Mouse (Mus musculus): ENCODE results near the gene Atp5g1. TPM values are rescaled to one million over a fixed set of nuclear protein-coding genes. Genes with fewer than 3 reads are reported as not detected.

The Atp5g1 gene
- polyA plus RNA-seq, 1 experiment from 2014 or later: 551 TPM

- Histone ChIP-seq H3K27ac (ENCODE audit: low read depth, low read length) (peak overlapping the region; percentile 49), H3K4me2 (ENCODE audit: low read depth) (peak overlapping the region; percentile 89), H3K9me3 (ENCODE audit: control insufficient read depth, low read length) (no peaks in the 10 kb centered on the region), H3K4me3 (ENCODE audit: low read depth, low read length) (peak overlapping the region; percentile 89), H3K36me3 (ENCODE audit: control insufficient read depth, insufficient read depth, low read length) (peaks cover 7% of the 10 kb centered on the region; the same call in 1 of the 2 replicates), H3K27me3 (ENCODE audit: control insufficient read depth, insufficient read depth, low read length) (no peaks in the 10 kb centered on the region), H3K9ac (ENCODE audit: low read length) (peak overlapping the region; percentile 89), H3K4me1 (ENCODE audit: control insufficient read depth, insufficient read depth, low read length) (peaks cover 14% of the 10 kb centered on the region)
- DNase-seq (ENCODE audit: low spot score): peak; percentile 32
- whole genome bisulfite sequencing: 1% methylated on average over 42 of the region's 64 CpGs
- ATAC-seq (ENCODE audit: insufficient read depth, low FRiP score, low TSS enrichment): peak; percentile 56
Measured at GRCm38 (mm10) chr11:96064521-96065214, 10.8 kb downstream of the Atp5g1 start.

DNA sequence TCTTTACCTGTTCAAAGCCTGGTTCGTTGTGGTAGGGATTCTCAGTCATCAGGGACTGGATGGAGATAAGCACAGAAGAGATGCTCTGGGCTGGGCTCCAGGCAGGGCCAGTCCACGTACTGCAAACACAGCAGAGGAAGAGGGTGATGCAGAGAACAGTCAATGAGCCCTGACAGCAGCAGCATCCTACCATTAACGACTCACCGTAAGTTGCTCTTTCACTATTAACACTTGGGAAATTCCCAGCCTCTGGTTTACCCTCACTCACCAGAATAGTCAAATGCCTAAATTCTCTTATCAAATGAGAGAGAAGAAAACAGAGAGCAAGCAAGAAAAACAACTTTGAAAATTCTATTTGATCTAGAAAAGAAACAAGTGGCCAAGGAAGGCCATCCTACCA lies 17.2 kb downstream of the Atp5g1 start:
- no peak overlapping the region for H3K27ac ChIP-seq (ENCODE audit: low read depth, low read length)
- peaks cover 11% of the 10 kb centered on the region for H3K36me3 ChIP-seq (ENCODE audit: control insufficient read depth, insufficient read depth, low read length)
- H3K9me3 ChIP-seq (ENCODE audit: control insufficient read depth, low read length): no peaks in the 10 kb centered on the region
- whole genome bisulfite sequencing: 95% methylated on average over 4 of the region's 4 CpGs
- no peak overlapping the region for H3K4me2 ChIP-seq (ENCODE audit: low read depth)
- DNase-seq (ENCODE audit: low spot score): no peak
- no peak for ATAC-seq (ENCODE audit: insufficient read depth, low FRiP score, low TSS enrichment)
- H3K4me1 ChIP-seq (ENCODE audit: control insufficient read depth, insufficient read depth, low read length): peaks cover under 1% of the 10 kb centered on the region
- H3K4me3 ChIP-seq (ENCODE audit: low read depth, low read length): no peak overlapping the region
- H3K9ac ChIP-seq (ENCODE audit: low read length): no peak overlapping the region
- H3K27me3 ChIP-seq (ENCODE audit: control insufficient read depth, insufficient read depth, low read length): no peaks in the 10 kb centered on the region

DNA sequence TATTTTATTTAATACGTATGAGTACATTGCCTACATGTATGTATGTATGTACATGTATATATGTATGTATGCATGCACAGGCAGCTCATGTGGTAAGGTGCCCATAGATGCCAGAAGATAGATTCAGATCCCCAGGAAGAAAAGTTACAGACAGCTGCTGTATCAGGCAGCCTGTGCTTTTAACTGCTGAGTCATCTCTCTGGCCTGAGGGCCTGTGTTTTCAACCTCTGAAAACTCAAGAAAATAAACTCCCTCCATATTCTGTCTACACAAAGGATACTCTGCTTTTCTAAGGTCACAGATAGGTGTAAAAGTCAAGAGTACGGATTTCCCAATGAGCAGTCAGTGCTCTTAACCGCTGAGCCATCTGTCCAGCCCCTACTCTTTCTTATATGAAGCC lies 24.6 kb downstream of the Atp5g1 start:
- no peak for DNase-seq (ENCODE audit: low spot score)
- ATAC-seq (ENCODE audit: insufficient read depth, low FRiP score, low TSS enrichment): no peak
- Histone ChIP-seq H3K27ac (ENCODE audit: low read depth, low read length) (no peak overlapping the region), H3K4me2 (ENCODE audit: low read depth) (no peak overlapping the region), H3K4me1 (ENCODE audit: control insufficient read depth, insufficient read depth, low read length) (no peaks in the 10 kb centered on the region), H3K9ac (ENCODE audit: low read length) (no peak overlapping the region), H3K9me3 (ENCODE audit: control insufficient read depth, low read length) (no peaks in the 10 kb centered on the region), H3K36me3 (ENCODE audit: control insufficient read depth, insufficient read depth, low read length) (peaks cover 21% of the 10 kb centered on the region), H3K4me3 (ENCODE audit: low read depth, low read length) (no peak overlapping the region), H3K27me3 (ENCODE audit: control insufficient read depth, insufficient read depth, low read length) (no peaks in the 10 kb centered on the region)
- WGBS: 91% methylated on average over 3 of the region's 3 CpGs

DNA sequence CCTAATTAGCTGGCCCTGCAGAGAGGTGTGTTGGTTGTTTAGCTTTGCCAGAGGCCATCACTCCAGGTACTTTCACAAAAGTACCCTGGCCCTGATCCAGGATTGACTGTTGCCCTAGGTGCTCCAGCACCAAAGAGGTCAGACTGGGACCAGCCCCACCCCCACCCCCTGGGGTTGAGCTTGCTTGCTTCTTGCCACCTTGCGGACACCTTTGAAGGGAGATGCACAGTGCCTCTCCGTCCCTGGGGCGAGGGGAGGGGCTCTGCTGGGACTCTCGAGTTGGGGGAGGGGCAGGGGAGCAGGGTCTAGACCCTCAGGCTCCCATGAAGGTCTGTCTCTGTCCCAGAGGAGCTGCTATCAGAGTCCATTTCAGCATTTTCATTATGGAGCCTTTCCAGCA lies 25.5 kb downstream of the Atp5g1 start:
- Histone ChIP-seq H3K27ac (ENCODE audit: low read depth, low read length) (no peak overlapping the region), H3K4me3 (ENCODE audit: low read depth, low read length) (no peak overlapping the region), H3K4me1 (ENCODE audit: control insufficient read depth, insufficient read depth, low read length) (no peaks in the 10 kb centered on the region), H3K27me3 (ENCODE audit: control insufficient read depth, insufficient read depth, low read length) (no peaks in the 10 kb centered on the region), H3K9me3 (ENCODE audit: control insufficient read depth, low read length) (no peaks in the 10 kb centered on the region), H3K4me2 (ENCODE audit: low read depth) (no peak overlapping the region), H3K36me3 (ENCODE audit: control insufficient read depth, insufficient read depth, low read length) (peaks cover 21% of the 10 kb centered on the region), H3K9ac (ENCODE audit: low read length) (no peak overlapping the region)
- ATAC-seq (ENCODE audit: insufficient read depth, low FRiP score, low TSS enrichment) (no peak), DNase-seq (ENCODE audit: low spot score) (no peak)
- 86% methylated on average over 4 of the region's 4 CpGs for WGBS

DNA sequence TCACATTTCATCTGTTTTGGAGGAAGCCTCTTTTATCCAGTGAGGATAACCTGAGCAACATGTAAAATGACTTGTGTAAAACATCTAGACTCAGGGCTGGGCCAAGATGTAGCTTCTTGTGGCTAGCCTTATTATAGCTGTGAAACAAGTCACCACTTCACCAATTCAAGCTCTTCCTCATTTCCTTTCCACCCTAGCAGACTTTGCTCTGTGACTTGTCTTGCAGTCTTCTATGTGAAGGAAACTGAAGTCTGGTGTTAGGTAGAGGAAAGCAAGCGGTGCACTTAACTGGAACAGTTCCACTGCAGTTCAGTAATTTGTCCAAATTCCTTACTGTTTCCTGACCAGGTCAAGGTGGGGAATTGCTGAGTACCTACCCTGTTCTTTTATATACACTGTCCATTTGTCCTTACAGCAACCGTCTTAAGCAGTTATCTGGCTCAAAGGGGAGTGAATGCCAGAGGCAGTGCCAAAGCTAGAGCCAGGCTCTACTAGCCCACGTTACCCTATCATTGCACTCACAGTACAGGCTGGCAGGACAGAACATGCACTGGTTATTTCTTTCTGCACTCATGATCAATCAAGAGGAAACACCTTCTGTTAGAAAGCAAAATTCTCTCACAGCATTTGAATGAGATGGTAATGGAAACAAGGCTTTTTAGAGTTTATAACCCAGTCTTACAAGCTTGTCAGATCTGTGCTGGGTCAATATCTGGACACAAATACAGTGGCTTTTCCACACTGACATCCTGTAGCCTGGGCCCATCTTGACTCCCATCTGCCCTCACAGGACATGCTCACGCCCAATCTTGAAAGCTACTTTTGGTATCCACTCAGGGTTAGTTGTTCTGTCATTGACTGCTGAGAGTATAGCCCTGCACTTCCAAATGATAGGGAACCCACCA lies 27.7 kb downstream of the Atp5g1 start:
- ATAC-seq (ENCODE audit: insufficient read depth, low FRiP score, low TSS enrichment): no peak

DNA sequence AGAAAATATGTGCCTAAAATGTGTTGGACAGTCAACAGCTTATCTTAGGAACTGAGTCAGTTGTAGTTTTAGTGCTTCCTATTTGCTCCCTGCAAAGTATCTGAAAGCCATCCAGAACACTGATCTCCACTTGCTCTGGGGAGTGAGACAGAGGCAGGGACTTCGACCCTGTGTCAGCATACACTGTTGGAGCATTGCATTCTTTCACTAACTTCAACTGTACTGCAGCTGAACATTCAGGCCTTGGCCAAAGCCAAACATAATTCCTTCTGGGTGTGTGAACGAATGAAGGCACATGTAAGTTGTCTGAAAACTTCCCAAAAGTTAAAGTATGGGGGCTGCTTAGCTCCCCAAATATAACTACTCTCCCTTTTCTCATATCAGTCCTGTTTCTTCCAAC lies 28.7 kb downstream of the Atp5g1 start:
- H3K27ac ChIP-seq (ENCODE audit: low read depth, low read length): no peak overlapping the region
- H3K27me3 ChIP-seq (ENCODE audit: control insufficient read depth, insufficient read depth, low read length): no peaks in the 10 kb centered on the region
- H3K4me1 ChIP-seq (ENCODE audit: control insufficient read depth, insufficient read depth, low read length): no peaks in the 10 kb centered on the region
- no peak for DNase-seq (ENCODE audit: low spot score)
- peaks cover 18% of the 10 kb centered on the region for H3K36me3 ChIP-seq (ENCODE audit: control insufficient read depth, insufficient read depth, low read length)
- ATAC-seq (ENCODE audit: insufficient read depth, low FRiP score, low TSS enrichment): no peak
- WGBS: 86% methylated on average over 2 of the region's 2 CpGs
- H3K4me3 ChIP-seq (ENCODE audit: low read depth, low read length): no peak overlapping the region
- no peak overlapping the region for H3K9ac ChIP-seq (ENCODE audit: low read length)
- no peak overlapping the region for H3K4me2 ChIP-seq (ENCODE audit: low read depth)
- H3K9me3 ChIP-seq (ENCODE audit: control insufficient read depth, low read length): no peaks in the 10 kb centered on the region

More for the DNA sequence above, 27.7 kb downstream of the Atp5g1 start:
- WGBS: 84% methylated on average over 4 of the region's 4 CpGs
- Histone ChIP-seq H3K4me1 (ENCODE audit: control insufficient read depth, insufficient read depth, low read length) (no peaks in the 10 kb centered on the region), H3K4me3 (ENCODE audit: low read depth, low read length) (no peak overlapping the region), H3K27ac (ENCODE audit: low read depth, low read length) (no peak overlapping the region), H3K36me3 (ENCODE audit: control insufficient read depth, insufficient read depth, low read length) (peaks cover 18% of the 10 kb centered on the region), H3K9ac (ENCODE audit: low read length) (no peak overlapping the region), H3K9me3 (ENCODE audit: control insufficient read depth, low read length) (no peaks in the 10 kb centered on the region), H3K27me3 (ENCODE audit: control insufficient read depth, insufficient read depth, low read length) (no peaks in the 10 kb centered on the region), H3K4me2 (ENCODE audit: low read depth) (no peak overlapping the region)
- no peak for DNase-seq (ENCODE audit: low spot score)

DNA sequence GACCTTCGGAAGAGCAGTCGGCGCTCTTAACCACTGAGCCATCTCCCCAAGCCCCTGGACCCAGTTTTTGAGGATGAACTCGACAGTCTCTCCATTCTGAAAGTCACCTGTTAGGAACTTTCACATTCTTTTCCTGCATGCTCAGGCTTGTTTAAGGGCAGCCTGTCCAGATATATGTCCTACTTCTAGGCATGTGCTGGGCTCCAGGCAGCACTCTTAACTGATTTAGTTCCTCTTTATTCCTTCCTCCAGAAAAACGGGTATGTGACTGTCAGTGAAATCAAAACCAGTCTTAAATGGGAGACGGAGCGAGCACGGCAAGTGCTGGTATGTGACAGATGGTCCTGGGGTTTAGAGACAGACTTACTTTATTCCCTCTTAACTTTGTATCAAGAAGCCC lies 29.4 kb downstream of the Atp5g1 start:
- DNase-seq (ENCODE audit: low spot score) (no peak), ATAC-seq (ENCODE audit: insufficient read depth, low FRiP score, low TSS enrichment) (no peak)
- Histone ChIP-seq H3K4me3 (ENCODE audit: low read depth, low read length) (no peak overlapping the region), H3K36me3 (ENCODE audit: control insufficient read depth, insufficient read depth, low read length) (peaks cover 13% of the 10 kb centered on the region), H3K4me2 (ENCODE audit: low read depth) (no peak overlapping the region), H3K4me1 (ENCODE audit: control insufficient read depth, insufficient read depth, low read length) (no peaks in the 10 kb centered on the region), H3K9me3 (ENCODE audit: control insufficient read depth, low read length) (no peaks in the 10 kb centered on the region), H3K9ac (ENCODE audit: low read length) (no peak overlapping the region), H3K27ac (ENCODE audit: low read depth, low read length) (no peak overlapping the region), H3K27me3 (ENCODE audit: control insufficient read depth, insufficient read depth, low read length) (no peaks in the 10 kb centered on the region)
- WGBS: 86% methylated on average over 8 of the region's 8 CpGs

GRCm38 (mm10) chr11:96044803-96045567 lies 30.5 kb downstream of the Atp5g1 start:
- H3K9ac ChIP-seq (ENCODE audit: low read length): no peak overlapping the region
- 87% methylated on average over 11 of the region's 11 CpGs for WGBS
- H3K4me3 ChIP-seq (ENCODE audit: low read depth, low read length): no peak overlapping the region
- H3K27ac ChIP-seq (ENCODE audit: low read depth, low read length): no peak overlapping the region
- H3K27me3 ChIP-seq (ENCODE audit: control insufficient read depth, insufficient read depth, low read length): no peaks in the 10 kb centered on the region
- no peak for ATAC-seq (ENCODE audit: insufficient read depth, low FRiP score, low TSS enrichment)
- peaks cover 14% of the 10 kb centered on the region for H3K36me3 ChIP-seq (ENCODE audit: control insufficient read depth, insufficient read depth, low read length)
- H3K9me3 ChIP-seq (ENCODE audit: control insufficient read depth, low read length): no peaks in the 10 kb centered on the region
- no peak overlapping the region for H3K4me2 ChIP-seq (ENCODE audit: low read depth)
- no peak for DNase-seq (ENCODE audit: low spot score)
- no peaks in the 10 kb centered on the region for H3K4me1 ChIP-seq (ENCODE audit: control insufficient read depth, insufficient read depth, low read length)

All from neural tube, embryonic 11.5 days (tissue).